Mouse (Mus musculus): ENCODE measurements at regions not wholly inside any gene's neighbourhood (a gene's known extent, or its start where the extent isn't known, plus 50 kb on each side); places are given as distances from the start of the nearest gene placed in this dataset.
"Not testable (repeated sequence)": the region's sequence is repeated elsewhere in the genome, so short reads cannot be mapped to it uniquely, and the experiment has no call there.

GRCm38 (mm10) chr1:105900158-105900557, 90.0 kb upstream of the Zcchc2 start:
- DNase-seq = no peak

GRCm38 (mm10) chr1:105900920-105901319, 89.3 kb upstream of the Zcchc2 start:
- no peak for DNase-seq

- DNase-seq = no peak
Measured at GRCm38 (mm10) chr1:105903286-105904115, 86.7 kb upstream of the Zcchc2 start.

- no peak for DNase-seq
Measured at GRCm38 (mm10) chr1:105904737-105905136, 85.5 kb upstream of the Zcchc2 start.

GRCm38 (mm10) chr1:105905785-105906426, 84.3 kb upstream of the Zcchc2 start:
- no peak for DNase-seq

- peak; percentile 42 for DNase-seq
Measured at GRCm38 (mm10) chr1:105906427-105906798, 83.8 kb upstream of the Zcchc2 start.

- DNase-seq = peak; percentile 22
Measured at GRCm38 (mm10) chr1:105908029-105908876, 82.0 kb upstream of the Zcchc2 start.

- no peak for DNase-seq
Measured at GRCm38 (mm10) chr1:105909121-105909520, 81.1 kb upstream of the Zcchc2 start.

GRCm38 (mm10) chr1:105911714-105912113, 78.5 kb upstream of the Zcchc2 start:
- DNase-seq = no peak

- DNase-seq = no peak
Measured at GRCm38 (mm10) chr1:105921842-105922241, 68.4 kb upstream of the Zcchc2 start.

GRCm38 (mm10) chr1:105922586-105922985, 67.6 kb upstream of the Zcchc2 start:
- DNase-seq = no peak

GRCm38 (mm10) chr1:105923001-105923400, 67.2 kb upstream of the Zcchc2 start:
- no peak for DNase-seq

- no peak for DNase-seq
Measured at GRCm38 (mm10) chr1:105925617-105926370, 64.4 kb upstream of the Zcchc2 start.

- no peak for DNase-seq
Measured at GRCm38 (mm10) chr1:105926871-105927270, 63.3 kb upstream of the Zcchc2 start.

- no peak for DNase-seq
Measured at GRCm38 (mm10) chr1:105930841-105931240, 59.4 kb upstream of the Zcchc2 start.

GRCm38 (mm10) chr1:105934171-105934570, 56.0 kb upstream of the Zcchc2 start:
- DNase-seq = not testable (repeated sequence)
